Mouse (Mus musculus) midbrain, embryonic 12.5 days (tissue): Measurements from ENCODE around the gene Fyn. TPM values are rescaled to one million over a fixed set of nuclear protein-coding genes. Genes with fewer than 3 reads are reported as not detected.

Experiments used
- ATAC-seq: fragments of 200-750 bp; cut with Nextera tagmentation; 2 replicates; pipeline ENCODE4 v1.8.0; 2017; ENCODE audit warnings: low read depth, moderate TSS enrichment, moderate library complexity; ENCODE audit not compliant: low FRiP score
- H3K27ac ChIP-seq: fragments of 300-500 bp; sonication (generic); replicated peaks from 2 replicates; pipeline ENCODE4 v1.5.1; 2016; ENCODE audit warnings: mild to moderate bottlenecking
- H3K27me3 ChIP-seq: fragments of 300-500 bp; sonication (generic); 2 replicates; pipeline ENCODE4 v1.6.1; 2016; ENCODE audit warnings: mild to moderate bottlenecking
- H3K36me3 ChIP-seq: fragments of 300-500 bp; sonication (generic); 2 replicates; pipeline ENCODE4 v1.6.1; 2016
- H3K4me1 ChIP-seq: fragments of 300-500 bp; sonication (generic); 2 replicates; pipeline ENCODE4 v1.6.1; 2016
- H3K4me2 ChIP-seq: fragments of 300-500 bp; sonication (generic); replicated peaks from 2 replicates; pipeline ENCODE4 v1.6.1; 2016; ENCODE audit warnings: mild to moderate bottlenecking, moderate library complexity
- H3K4me3 ChIP-seq: fragments of 300-500 bp; sonication (generic); 2 replicates; pipeline ENCODE4 v1.5.1; 2016; ENCODE audit warnings: mild to moderate bottlenecking
- H3K9ac ChIP-seq: fragments of 300-500 bp; sonication (generic); replicated peaks from 2 replicates; pipeline ENCODE4 v1.6.1; 2016; ENCODE audit warnings: mild to moderate bottlenecking, moderate library complexity
- H3K9me3 ChIP-seq: fragments of 300-500 bp; sonication (generic); 2 replicates; pipeline ENCODE4 v1.6.1; 2016; ENCODE audit warnings: mild to moderate bottlenecking
- WGBS: fragments of 180-500 bp; shearing (Covaris S2); methylation state at CpG from one replicate; pipeline ENCODE4 v1.1.7; 2016; 5-methylcytosine and 5-hydroxymethylcytosine counted together
- polyA plus RNA-seq: library from polyadenylated mRNA; unstranded; fragments of >200 nt; fragmentation: Nextera tagmentation; extraction: Ambion mirVana; gene quantifications from 2 replicates; pipeline ENCODE4 v1.2.1, GENCODE M21; 2016

Fyn gene
- polyA plus RNA-seq, 1 experiment from 2014 or later, result 52.7 TPM

DNA sequence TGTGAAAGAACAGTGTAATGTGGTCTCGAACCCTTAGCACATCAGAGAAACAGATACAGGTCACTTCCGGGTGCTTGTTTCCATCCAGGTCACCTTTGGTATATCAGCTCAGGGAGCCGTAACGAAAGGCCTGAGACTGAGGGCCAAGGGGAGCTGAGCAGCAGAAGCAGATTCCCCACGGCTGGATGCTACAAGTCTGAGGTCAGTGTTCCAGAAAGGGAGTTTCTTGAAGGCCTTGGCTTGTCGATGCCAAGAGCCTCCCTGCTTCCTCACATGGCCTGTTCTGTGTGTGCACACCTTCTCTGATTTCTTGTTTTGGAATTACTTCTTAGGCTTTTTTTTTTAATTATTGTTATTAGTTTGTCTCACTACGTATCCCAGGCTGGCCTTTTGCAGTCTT is 99.2 kb downstream of the Fyn start:
- no peak for ATAC-seq
- Histone ChIP-seq H3K4me2 (no peak overlapping the region), H3K27me3 (no peaks in the 10 kb centered on the region), H3K4me1 (peaks cover 30% of the 10 kb centered on the region), H3K36me3 (no peaks in the 10 kb centered on the region), H3K9ac (no peak overlapping the region), H3K4me3 (no peak overlapping the region), H3K9me3 (no peaks in the 10 kb centered on the region), H3K27ac (no peak overlapping the region)
- WGBS, result 88% methylated on average over 7 of the region's 7 CpGs

DNA sequence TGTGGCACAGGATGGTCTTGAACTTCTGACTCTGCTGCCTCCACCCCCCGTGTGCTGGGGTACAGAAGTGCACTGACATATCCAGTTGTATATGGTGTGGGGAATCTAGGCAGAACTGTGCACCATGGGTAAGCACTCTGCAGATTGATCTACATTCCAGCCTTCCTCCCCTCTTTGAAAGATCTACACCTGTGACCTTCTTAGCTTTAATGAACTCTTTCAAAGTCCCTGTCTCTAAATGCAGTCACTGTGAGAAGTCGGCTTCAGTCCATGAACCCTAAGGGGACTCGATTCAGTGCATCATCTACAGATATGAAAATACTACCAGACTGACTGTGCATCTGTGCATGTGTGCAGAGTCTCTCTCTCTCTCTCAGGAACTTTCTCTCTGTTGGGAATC is 99.9 kb downstream of the Fyn start:
- Histone ChIP-seq H3K36me3 (no peaks in the 10 kb centered on the region), H3K4me1 (peaks cover 27% of the 10 kb centered on the region), H3K4me3 (no peak overlapping the region), H3K4me2 (no peak overlapping the region), H3K9ac (no peak overlapping the region), H3K9me3 (no peaks in the 10 kb centered on the region), H3K27ac (no peak overlapping the region), H3K27me3 (no peaks in the 10 kb centered on the region)
- 96% methylated on average over 3 of the region's 3 CpGs for WGBS
- ATAC-seq, result no peak

DNA sequence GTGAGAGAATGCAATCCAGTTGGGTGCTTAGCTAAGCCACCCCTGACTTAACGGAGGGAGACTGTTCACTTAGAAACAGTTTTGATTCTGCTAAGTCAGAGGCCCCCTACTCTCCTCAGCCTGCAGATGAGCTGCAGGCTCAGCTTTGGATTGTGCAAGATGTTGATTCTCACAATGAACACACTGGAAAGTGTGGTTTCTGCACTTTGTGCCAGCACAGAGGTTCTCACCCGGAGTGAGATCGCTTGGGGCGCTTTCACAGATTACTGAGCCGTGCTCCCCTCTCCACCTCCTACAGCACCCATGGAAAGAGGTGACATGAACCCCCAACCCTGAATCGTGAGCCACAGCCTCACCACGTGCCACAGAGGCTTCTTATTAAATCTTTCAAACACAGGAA is 100.7 kb downstream of the Fyn start:
- WGBS, result 82% methylated on average over 7 of the region's 7 CpGs
- no peaks in the 10 kb centered on the region for H3K9me3 ChIP-seq
- no peak for ATAC-seq

DNA sequence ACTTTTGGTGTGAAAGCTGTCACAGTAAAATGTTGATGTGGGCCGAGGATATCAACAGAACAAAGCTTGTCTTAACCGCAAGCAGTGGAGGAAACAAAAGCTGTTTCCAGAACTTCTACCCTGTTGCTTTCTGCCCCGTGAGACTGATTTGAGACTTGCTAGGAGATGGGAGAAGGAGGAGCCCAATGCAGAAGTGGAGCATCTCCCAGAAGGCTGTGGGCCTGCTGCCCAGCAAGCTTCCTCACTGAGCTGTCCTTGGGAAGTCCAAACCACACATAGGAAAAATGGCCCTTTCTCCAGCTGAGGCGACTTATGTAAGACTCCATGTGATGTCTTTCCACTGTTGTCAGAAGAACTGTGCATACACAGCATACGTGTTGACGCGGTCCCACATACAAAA is 101.7 kb downstream of the Fyn start:
- no peak for ATAC-seq
- Histone ChIP-seq H3K4me2 (no peak overlapping the region), H3K4me3 (no peak overlapping the region), H3K27me3 (no peaks in the 10 kb centered on the region), H3K27ac (no peak overlapping the region), H3K36me3 (no peaks in the 10 kb centered on the region), H3K9me3 (no peaks in the 10 kb centered on the region), H3K9ac (no peak overlapping the region), H3K4me1 (peaks cover 22% of the 10 kb centered on the region)
- WGBS, result 82% methylated on average over 7 of the region's 7 CpGs

More for the DNA sequence above, 100.7 kb downstream of the Fyn start:
- no peaks in the 10 kb centered on the region for H3K27me3 ChIP-seq
- H3K4me3 ChIP-seq, result no peak overlapping the region
- H3K27ac ChIP-seq, result no peak overlapping the region
- H3K4me2 ChIP-seq, result no peak overlapping the region
- H3K36me3 ChIP-seq, result no peaks in the 10 kb centered on the region
- H3K9ac ChIP-seq, result no peak overlapping the region
- peaks cover 22% of the 10 kb centered on the region for H3K4me1 ChIP-seq

DNA sequence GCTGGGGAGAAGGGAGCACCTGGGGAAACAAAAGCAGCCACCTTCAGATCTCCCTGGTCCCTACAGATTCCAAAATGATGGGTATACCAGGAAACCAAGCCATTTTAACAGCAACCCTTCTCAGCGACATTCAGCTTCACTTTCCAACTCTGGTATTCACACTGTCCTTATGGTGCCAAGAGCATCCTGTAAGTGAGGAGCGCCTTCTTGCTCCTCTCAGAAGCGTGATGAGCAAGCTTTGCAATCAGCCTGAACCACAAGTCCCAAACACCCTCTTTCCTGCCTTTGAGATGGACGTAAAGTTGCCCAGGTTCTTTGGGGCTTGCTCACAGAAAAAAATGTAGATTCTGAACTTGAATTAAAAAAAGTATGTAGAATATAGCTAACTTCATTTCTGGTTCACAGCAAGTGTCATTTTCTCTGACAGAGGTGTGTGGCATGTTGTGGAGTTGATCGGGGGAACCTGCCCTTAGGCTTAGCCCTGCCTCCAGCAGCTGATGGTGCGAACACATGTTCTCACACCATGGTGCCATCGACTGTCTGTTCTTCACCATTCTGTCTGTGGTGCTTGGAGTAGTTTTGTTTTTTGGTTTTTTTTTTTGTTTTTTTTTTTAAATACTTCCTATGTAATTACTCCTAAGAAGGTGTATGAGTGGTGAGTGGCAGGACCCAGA is 102.5 kb downstream of the Fyn start:
- Histone ChIP-seq H3K4me2 (no peak overlapping the region), H3K4me1 (peaks cover 22% of the 10 kb centered on the region), H3K9ac (no peak overlapping the region), H3K36me3 (no peaks in the 10 kb centered on the region), H3K27me3 (no peaks in the 10 kb centered on the region), H3K27ac (peak overlapping the region; percentile 35; the same call in 1 of the 2 replicates), H3K4me3 (no peak overlapping the region), H3K9me3 (no peaks in the 10 kb centered on the region)
- no peak for ATAC-seq
- 89% methylated on average over 7 of the region's 7 CpGs for WGBS

DNA sequence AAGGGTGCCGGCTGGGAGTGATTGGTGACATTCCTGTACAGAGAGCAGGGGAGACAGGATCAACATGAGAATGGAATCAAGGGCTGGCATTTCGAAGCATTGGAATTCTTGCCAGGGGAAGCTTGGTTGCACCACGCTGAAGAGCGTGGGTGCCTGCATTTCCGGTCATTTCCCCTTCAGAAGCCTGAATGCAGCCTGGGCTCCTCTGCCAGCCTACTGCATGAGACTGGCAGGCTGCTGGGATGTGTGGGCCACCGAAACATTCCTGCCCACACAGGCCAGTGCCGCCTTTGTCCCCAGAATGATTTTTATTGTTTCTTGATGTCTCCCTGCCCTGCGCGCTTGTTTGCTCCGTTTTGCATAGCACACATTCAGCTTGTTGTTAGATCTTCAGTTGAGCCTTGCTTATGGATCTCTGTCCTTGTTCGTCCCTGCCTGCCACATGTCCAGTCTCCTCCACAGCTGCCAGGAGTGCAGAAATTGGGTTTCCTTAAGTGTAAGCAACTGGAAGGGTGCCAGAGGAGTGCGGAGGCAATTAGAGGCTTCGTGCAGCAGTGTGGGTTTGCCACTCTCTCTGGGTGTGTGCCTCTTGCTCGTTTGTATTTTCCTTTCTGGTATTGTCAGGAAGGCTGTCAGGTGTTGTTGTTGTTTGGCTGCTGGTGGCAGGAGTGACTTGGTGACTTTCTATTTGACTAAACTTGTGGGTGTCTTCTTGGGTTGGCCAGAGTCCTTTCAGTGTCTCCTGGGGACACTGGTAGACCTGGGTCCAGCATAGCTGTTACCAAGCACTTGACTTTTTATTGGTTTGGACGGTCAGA is 103.3 kb downstream of the Fyn start:
- 81% methylated on average over 15 of the region's 15 CpGs for WGBS
- Histone ChIP-seq H3K27me3 (no peaks in the 10 kb centered on the region), H3K4me3 (no peak overlapping the region), H3K4me2 (no peak overlapping the region), H3K9me3 (no peaks in the 10 kb centered on the region), H3K4me1 (peaks cover 22% of the 10 kb centered on the region), H3K9ac (no peak overlapping the region), H3K36me3 (no peaks in the 10 kb centered on the region), H3K27ac (peak overlapping the region; percentile 35; the same call in 1 of the 2 replicates)
- no peak; the same call in 1 of the 2 replicates for ATAC-seq

DNA sequence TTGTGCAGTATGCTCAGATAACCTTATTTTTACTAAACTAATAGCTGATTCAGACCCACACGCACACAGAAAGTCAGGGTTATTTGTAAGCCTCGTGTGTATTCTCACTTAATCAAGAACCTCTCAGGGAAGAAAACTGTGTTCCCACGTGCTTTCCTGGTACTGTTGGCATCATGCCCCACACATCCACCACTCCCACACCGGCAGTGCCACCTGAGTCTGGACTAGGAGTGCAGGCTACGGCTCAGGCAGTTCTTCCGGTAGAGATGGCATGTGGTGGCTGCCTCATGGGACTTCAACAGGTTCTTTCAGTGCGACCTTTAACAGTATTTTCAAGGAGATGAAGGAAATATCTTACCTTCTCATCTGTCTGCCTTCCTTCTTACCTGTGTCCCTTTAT is 104.3 kb downstream of the Fyn start:
- Histone ChIP-seq H3K4me2 (no peak overlapping the region), H3K27ac (no peak overlapping the region), H3K9me3 (no peaks in the 10 kb centered on the region), H3K4me1 (peaks cover 20% of the 10 kb centered on the region), H3K9ac (no peak overlapping the region), H3K27me3 (no peaks in the 10 kb centered on the region), H3K4me3 (no peak overlapping the region), H3K36me3 (no peaks in the 10 kb centered on the region)
- ATAC-seq, result no peak
- 81% methylated on average over 7 of the region's 7 CpGs for WGBS

DNA sequence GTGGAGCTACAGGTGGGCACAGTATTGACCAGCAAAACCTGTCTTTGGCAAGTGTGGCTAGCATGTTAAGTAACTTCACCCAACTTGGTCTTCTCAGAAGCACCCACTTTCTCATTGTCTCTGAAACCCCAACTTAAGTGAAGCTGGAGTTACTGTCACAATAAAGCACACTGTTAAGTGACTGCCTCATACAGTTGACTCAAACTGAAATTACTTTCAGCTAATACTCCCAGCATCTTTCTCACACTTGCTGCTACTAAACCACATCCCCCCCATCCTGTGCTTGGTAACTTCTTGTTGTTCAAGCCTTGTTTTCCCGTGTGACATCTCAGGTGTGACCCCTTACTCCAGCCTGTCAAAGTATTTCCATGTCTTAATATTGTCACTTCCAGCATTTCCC is 110.7 kb downstream of the Fyn start:
- no peak for ATAC-seq
- H3K36me3 ChIP-seq, result 0 out of 2 replicates have a peak, but pooled peaks cover 7% of the 10 kb centered on the region
- no peaks in the 10 kb centered on the region for H3K9me3 ChIP-seq
- 88% methylated on average over 1 of the region's 1 CpGs for WGBS
- H3K4me2 ChIP-seq, result no peak overlapping the region
- H3K4me1 ChIP-seq, result peaks cover 12% of the 10 kb centered on the region
- no peak overlapping the region for H3K4me3 ChIP-seq
- H3K9ac ChIP-seq, result no peak overlapping the region
- no peak overlapping the region for H3K27ac ChIP-seq
- H3K27me3 ChIP-seq, result no peaks in the 10 kb centered on the region

DNA sequence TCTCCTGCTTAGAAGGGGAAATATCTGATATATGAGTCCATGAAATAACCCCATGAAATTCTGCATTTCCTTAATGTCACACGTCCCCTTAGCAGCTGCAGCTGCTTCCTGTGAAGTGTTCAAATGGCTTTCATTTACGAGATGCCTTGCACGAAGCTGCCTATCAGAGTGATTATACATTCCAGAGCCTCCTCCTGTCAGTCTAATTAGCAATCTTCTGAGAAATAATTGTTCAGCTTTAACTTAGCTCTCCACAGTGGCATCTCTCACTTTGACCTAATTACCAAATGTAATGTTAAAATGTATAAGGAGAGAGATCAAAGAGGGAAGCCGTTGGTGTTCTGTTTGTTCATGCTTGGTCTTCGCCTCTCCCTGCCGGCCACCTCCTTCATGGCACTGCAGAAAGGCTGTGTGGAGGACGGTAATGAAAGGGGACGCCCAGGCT is 115.7 kb downstream of the Fyn start:
- H3K4me3 ChIP-seq, result no peak overlapping the region
- H3K4me1 ChIP-seq, result peaks cover 59% of the 10 kb centered on the region
- WGBS, result 16% methylated on average over 8 of the region's 8 CpGs
- no peak overlapping the region; the same call in 1 of the 2 replicates for H3K9ac ChIP-seq
- H3K9me3 ChIP-seq, result no peaks in the 10 kb centered on the region
- peak; percentile 66 for ATAC-seq
- H3K27me3 ChIP-seq, result no peaks in the 10 kb centered on the region
- H3K27ac ChIP-seq, result peak overlapping the region; percentile 54
- 0 out of 2 replicates have a peak, but pooled peaks cover 7% of the 10 kb centered on the region for H3K36me3 ChIP-seq
- H3K4me2 ChIP-seq, result peak overlapping the region; percentile 19; the same call in 1 of the 2 replicates

DNA sequence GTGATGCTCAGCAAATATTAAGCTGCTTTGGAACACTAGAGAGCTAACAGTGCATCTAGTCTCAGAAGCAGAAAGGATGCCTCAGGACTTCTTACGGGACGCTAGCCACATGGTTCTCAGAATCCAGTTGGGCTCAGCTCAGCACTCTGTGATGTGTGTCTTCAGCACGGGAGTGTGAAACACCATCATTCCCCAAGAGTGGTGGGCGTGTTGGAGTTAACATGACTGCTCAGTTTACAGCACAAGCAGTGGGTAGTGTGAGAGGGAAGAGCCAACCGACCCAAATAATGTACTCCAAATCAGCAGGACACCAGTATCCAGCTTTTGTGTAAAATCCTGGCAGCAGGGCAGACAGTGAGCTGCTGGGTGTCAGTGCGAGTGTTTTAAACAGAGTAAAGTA is 116.2 kb downstream of the Fyn start:
- H3K9me3 ChIP-seq, result no peaks in the 10 kb centered on the region
- H3K4me2 ChIP-seq, result 0 out of 2 replicates have a peak overlapping the region, but pooled peaks have one; percentile 19
- 30% methylated on average over 6 of the region's 6 CpGs for WGBS
- H3K9ac ChIP-seq, result no peak overlapping the region
- H3K4me3 ChIP-seq, result no peak overlapping the region
- H3K36me3 ChIP-seq, result 0 out of 2 replicates have a peak, but pooled peaks cover 7% of the 10 kb centered on the region
- H3K4me1 ChIP-seq, result peaks cover 60% of the 10 kb centered on the region
- H3K27ac ChIP-seq, result peak overlapping the region; percentile 54
- H3K27me3 ChIP-seq, result no peaks in the 10 kb centered on the region
- 0 out of 2 replicates have a peak, but pooled peaks have one; percentile 29 for ATAC-seq

DNA sequence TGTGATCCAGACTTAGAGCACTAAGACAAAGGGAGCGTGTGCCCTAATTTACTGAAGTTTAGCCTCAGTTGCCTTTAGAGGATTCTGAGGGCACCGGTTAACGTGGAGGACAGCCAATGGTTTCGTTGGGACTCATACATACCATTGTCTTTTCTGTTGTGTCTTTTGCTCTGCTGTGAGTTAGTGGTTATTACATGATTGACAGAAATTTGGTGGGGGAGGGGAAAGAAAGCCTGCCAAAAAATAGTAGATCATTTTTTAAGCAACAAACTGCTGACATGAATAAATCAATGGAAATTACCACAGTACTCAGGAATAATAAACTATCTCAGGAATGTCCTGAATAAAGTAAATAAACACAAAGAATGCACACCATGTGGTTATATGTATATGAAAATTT is 117.3 kb downstream of the Fyn start:
- ATAC-seq, result no peak
- H3K36me3 ChIP-seq, result 0 out of 2 replicates have a peak, but pooled peaks cover 7% of the 10 kb centered on the region
- H3K4me2 ChIP-seq, result no peak overlapping the region
- WGBS, result 82% methylated on average over 4 of the region's 4 CpGs
- H3K4me1 ChIP-seq, result peaks cover 69% of the 10 kb centered on the region
- H3K9me3 ChIP-seq, result no peaks in the 10 kb centered on the region
- H3K4me3 ChIP-seq, result no peak overlapping the region
- no peaks in the 10 kb centered on the region for H3K27me3 ChIP-seq
- no peak overlapping the region for H3K9ac ChIP-seq
- H3K27ac ChIP-seq, result no peak overlapping the region
